Mouse (Mus musculus) adrenal gland, adult (tissue): ENCODE measurements around the gene Bola3.
A peak's percentile ranks its signal among the peaks of the same experiment; 100 is the strongest.

ENCODE experiments used
- DNase-seq, 2 experiments: peaks; one replicate each; pipeline ENCODE4 v3.0.0; 2022 to 2023; ENCODE audit warnings: low spot score in 1 of 2; ENCODE audit not compliant: inconsistent age in 2 of 2

Gene Bola3

GRCm38 (mm10) chr6:83392166-83392780, 43.3 kb downstream of the Bola3 start:
- peak in 1 of 2 experiments; percentile 53 for DNase-seq

GRCm38 (mm10) chr6:83394122-83394521, 45.2 kb downstream of the Bola3 start:
- no peak for DNase-seq

DNA sequence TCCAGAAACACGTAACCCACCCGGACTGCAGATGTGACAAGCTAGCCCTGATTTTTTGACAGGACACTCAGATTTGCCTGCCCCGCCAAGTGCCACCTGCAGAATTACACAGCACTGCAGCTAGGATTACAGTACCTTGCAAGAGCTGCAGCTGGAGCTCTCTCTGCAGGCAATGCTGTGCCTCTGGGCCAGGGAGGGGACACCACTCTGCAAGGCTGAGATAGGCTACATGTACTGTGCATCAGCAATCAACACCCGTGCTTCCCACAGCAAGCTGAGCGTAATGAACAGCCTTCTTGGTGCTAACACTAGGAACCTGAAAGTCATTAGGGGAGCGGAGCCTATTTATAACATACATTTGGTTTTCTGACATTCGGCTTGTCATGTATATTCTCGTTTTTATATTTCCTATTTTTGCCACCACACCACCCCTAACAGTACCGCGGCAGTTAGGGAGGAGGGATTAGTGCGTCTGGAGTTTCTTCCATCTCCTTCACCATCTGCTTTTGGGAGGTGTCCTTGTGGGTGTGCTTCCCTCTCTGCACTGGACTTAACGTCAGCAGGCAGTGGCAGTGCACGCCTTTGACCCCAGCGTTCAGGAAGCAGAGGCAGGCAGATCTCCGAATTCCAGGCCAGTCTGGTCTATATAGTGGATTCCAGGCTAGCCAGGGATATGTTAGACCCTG, 46.7 kb downstream of the Bola3 start:
- no peak for DNase-seq

GRCm38 (mm10) chr6:83396711-83397110, 47.8 kb downstream of the Bola3 start:
- DNase-seq: no peak

GRCm38 (mm10) chr6:83397728-83398127, 48.8 kb downstream of the Bola3 start:
- no peak for DNase-seq

DNA sequence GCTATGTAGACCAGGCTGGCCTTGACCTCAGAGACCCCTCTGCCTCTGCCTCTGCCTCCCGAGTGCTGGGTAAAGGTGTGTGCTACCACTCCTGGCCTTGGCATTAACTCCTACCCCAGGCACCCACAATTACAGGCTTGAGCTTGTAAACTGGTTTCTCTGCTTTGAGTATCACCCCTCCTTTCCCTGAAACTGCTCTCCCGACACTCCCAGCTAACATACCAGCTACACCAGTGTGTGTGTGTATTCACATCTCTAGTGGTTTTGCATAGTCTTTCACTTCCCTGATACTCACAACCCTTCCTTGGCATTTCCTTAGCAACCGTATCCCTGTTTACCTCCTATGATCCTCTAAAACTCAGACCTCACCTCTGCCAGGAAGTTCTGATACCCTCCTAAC, 50.8 kb downstream of the Bola3 start:
- DNase-seq: no peak

GRCm38 (mm10) chr6:83403481-83403880, 54.5 kb downstream of the Bola3 start:
- DNase-seq: no peak

DNA sequence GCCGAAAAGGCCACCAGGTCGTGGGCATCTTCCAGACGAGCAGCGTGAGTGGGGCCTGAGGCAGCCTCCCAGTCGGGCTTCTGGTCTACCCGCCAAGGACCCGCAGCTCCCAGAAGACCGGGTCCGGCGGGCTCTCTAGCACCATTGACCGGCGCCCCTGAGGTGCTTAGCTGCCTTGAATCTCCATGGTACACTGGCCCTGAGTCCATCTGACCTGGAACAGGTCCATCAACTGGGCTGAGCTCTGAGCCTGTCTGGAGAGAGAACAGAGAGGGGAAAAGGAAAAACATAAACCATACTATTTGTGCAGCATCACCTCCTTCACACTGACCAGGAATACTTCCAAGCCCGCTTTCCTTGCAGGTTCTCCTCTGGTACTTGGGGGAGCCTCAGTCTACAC, 55.6 kb downstream of the Bola3 start:
- no peak for DNase-seq

DNA sequence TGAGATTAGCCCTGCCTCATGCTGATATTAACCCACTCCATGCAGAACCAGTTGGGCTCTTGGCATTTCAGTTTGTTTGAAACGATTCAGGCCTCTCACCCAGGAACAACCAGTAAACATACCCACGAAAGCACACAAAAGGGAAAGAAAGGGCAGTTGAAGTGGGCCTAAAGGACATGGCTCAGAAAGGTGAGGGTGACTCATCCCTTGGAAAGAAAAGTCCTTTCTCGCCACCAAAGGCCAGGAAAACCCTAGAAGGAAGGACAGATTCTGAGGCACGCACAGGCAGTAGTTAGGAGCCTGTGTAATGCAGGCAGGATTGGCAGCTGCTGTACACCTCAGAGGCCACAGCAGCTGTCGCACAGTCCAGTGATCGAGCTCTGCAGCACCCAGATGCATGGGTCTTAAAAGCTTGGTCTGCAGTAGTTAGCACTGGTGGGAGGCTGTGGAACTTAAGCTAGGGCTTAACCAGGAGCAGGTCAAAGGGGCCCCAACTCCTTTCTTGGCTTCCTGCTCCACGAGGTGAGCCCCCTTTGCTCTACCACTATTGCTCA, 56.6 kb downstream of the Bola3 start:
- peak in 1 of 2 experiments; percentile 64 for DNase-seq

- DNase-seq: no peak
These were observed 59.6 kb downstream of the Bola3 start for GRCm38 (mm10) chr6:83408510-83408909.
